Mouse (Mus musculus): ENCODE measurements around the gene Fosl2.

Fosl2 gene

GRCm38 (mm10) chr5:32135336-32136206 lies at the start of gene Fosl2:
TSS of gene Fosl2 (plus strand) at chr5:32135801.
- DNase-seq: peak; percentile 97

DNA sequence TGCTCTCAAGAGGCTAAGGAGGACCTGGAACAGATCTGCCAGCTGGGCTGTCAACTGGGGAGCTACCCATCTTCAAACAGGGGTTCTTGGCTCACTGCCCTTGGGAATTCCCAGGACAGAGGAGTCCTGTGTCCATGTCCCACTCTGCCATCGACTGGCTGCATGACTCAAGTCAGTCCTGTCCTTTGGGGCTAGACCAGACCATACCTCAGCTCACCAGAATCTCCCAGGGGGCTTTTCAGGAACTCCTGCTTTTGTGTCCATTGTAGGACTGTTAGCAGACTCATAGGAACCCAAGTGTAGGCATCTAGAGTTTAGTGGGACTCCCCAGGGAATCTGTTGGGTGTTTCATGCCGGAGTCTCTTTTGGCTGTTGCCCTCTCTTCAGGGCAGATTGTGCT lies 49.6 kb upstream of the Fosl2 start:
- DNase-seq: no peak

GRCm38 (mm10) chr5:32086526-32087090 lies 49.0 kb upstream of the Fosl2 start:
- peak; percentile 43 for DNase-seq

GRCm38 (mm10) chr5:32089481-32089880 lies 46.1 kb upstream of the Fosl2 start:
- no peak for DNase-seq

DNA sequence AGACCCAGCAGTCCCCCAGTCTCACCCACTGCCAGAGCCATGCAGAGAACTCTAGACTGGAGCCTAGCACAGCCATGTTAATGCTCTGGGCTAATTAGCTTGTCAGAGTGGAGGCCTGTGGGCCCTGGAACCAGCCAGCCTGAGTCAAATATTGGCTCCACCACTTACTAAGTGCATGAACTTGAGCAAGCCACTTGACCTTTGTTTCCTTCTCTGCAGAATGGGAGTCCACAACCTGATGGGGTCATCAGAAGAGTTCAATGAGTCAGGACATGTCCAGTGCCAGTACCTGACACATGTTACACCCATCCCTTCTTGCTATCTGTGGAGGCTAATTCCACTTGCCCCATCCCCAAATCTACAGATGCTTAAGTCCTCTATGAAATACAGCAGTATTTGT lies 43.3 kb upstream of the Fosl2 start:
- no peak for DNase-seq

DNA sequence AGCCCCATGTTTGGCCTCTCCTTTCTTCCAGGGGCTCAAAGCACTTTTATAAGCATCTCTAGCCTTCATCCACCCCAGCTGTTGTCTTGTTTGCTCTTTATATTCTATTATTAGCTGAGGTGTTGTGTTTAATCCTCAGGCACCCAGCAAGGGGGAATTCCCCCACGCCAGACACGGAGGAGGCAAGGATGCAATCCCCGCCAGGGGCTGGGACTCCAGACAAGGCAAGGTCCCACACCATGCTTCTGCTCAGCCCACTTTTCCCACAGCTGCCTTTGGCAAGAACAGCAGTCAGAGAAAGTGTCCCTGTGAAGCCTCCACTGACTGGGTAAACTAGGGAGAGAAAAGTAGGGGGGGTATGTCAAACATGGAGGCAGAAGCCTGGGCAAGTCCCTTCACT lies 36.9 kb upstream of the Fosl2 start:
- no peak for DNase-seq

DNA sequence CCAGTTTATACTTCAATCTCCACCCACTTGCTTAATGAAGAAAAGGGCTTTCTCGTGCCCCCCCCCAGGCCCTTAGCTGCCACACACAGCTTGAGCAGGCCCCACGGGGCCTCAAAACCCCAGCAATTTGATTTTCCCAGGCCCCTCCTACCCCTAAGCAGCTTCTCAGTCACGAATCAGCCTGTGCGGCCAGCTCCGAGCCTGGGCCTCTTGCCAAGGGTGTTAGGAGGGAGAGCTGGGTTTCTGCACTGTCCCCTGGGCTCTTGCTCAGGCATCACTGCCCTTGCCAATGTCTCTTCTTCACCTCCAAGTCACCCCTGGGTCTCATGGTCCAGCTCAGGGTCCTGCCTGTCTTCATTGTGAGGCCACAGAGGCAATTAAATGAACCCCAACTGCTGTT lies 33.1 kb upstream of the Fosl2 start:
- peak; percentile 66 for DNase-seq

DNA sequence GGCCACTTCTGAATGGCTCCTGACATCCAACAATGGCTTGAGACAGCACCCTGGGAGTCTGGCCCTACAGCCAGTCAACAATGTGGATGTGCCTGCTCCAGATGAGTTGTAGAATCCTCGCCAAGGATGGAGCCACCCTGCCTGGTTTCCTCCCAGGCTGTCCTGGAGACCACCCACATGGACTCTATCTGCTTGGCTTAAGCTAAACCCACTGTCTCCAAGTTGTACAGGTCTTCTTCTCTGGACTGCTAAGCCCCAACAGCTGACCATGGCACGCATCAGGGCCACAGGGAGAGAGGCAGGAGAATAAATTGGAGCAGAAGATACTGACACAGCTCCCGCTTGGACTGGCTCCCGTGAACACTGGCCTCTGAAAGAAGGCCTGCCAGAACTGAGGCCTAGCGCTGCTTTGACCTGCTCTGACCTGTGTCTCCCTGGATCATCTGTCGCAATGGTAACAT lies 32.6 kb upstream of the Fosl2 start:
- DNase-seq: peak; percentile 27

GRCm38 (mm10) chr5:32103545-32103944 lies 32.1 kb upstream of the Fosl2 start:
- DNase-seq: no peak

GRCm38 (mm10) chr5:32104119-32104990 lies 31.2 kb upstream of the Fosl2 start:
- no peak for DNase-seq

DNA sequence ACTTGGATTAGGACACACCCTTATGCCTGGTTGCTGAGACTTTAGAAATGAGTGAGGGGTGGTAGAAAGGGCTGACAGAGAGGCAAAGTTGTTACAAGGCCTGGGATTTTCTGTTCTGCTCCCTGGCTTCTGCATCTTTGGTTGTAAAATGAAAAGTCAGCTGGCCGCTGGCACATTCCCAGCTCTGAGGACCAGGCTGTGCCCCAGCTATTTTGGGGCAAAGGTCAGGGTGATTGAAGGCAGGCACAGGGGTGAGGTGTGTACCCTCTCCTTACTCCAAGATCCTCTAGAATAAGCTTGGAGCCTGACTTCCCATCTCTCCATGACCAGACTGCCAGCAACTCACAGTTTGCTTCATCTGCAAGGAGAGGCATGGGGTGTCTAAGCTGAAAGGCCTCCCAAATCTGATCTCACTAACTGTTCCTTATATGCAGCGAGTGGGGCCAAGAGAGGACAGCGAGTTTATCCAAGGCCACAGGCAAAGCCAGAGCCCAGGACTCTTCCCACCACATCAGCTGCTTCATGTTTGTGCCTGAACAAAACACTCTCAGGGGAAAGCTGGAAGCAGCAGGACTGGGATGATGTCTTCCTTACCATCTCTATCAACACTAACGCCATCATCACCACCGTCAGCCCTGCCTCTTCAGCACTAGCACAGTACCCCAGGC lies 29.0 kb upstream of the Fosl2 start:
- no peak for DNase-seq

DNA sequence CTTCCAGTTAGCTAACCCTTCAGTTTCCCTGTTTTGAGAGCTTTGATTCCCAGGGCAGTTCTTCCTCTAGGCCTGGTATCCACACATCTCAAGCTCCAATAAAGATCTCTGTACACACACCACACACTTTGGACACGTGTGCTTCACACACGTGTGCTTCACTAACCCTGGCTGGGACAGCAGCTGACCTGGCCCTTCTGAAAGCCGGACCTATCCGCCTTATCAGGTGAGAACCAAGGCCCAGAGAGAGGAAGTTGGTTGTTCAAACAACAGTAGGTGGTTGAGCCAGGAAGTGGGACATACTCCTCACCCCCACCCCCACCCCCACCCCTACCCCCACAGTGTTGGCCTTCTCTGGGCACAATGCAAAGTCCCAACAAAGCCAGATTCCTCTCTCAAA lies 24.9 kb upstream of the Fosl2 start:
- no peak for DNase-seq

DNA sequence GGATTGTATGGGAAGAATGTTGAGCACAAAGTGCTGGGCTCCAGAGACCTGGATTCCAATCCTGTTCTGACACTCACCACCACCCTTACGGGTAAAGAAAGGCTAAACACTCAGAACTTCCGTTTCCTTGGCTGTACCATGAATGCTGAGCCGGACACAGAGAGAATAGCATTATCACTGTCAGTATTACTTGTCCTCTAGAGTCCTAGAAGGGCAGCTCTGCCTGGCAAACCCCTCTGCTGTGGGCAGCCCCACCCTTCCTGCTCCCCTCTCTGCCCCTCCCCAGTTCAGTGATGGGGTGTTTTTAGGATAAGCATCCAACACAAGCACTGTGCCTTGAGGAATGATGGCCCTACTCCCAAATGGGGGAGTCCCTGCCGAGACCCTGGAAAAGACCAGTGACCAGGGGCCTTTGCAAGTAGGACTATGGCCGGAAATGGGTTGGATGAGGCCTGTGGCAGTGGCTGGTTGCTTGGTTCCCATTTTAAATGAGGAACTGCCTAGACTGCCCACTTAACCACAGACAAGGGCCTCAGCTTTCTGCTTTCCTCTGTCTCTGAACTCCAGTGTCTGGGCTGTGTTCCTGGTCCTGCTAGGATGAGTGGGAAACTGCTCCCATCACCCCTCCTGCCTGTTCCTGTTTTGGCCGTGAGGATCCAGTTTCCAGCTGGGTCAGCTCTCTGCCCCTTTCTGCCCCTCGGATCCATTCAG lies 23.2 kb upstream of the Fosl2 start:
- DNase-seq: no peak

- DNase-seq: no peak
Measured at GRCm38 (mm10) chr5:32120901-32121376, 14.7 kb upstream of the Fosl2 start.

DNA sequence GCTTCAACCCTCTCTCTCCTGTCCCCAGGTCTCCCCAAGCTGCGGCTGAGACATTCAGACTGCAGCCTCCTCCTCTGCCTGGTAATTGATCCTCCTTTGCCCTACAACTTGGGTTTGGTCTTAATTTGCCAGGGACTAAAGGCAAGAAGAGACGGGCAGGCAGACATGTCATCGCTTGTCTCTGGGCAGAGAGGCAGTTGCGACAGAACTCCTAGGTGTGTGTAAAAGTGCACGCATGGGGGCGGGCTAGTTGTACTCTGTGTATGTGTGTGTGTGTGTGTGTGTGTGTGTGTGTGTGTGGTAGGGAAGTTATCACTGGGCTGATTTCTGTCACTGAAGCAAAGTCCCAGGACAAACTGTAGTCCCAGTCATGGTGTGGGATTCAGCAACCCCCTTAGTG lies 13.7 kb upstream of the Fosl2 start:
- no peak for DNase-seq

DNA sequence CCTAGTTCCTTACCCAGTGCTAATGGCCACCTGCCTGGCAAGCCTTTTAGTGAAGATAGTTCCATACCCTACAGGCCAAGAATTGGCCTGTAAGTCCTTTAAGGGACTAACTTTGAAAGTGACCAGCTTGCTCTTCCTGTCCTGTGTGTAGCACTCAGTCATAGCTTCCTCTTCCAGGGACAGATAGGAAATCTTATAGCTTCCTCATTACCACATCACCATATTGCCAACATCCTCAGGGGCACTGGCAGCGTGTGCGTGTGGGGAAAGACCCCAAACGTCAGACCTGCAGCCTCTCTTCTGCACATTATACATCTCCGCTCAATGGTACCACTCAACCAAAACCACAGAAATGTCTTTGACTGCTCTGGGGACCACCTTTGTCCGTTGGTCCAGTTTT lies 13.2 kb upstream of the Fosl2 start:
- DNase-seq: no peak

- no peak for DNase-seq
Measured at GRCm38 (mm10) chr5:32124957-32125356, 10.6 kb upstream of the Fosl2 start.

- no peak for DNase-seq
Measured at GRCm38 (mm10) chr5:32127226-32127625, 8.4 kb upstream of the Fosl2 start.

DNA sequence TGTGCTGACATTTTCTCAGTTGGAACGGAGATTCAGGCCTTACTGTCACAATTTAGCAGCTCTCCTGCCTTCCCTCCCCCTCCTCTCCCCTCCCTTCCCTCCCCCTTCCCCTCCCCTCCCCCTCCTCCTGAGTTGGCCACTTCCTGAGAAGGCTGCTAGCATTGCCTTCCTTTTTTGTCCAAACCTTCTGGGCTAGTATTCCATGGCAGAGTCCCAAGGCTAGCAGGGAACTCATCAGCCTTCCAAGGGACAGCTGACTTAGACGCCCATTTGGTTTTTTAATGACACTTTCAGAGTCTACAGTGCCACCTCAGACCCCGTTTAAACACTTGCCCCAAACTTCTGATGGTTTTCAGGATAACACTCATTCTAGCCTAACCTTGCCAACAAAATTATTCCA lies 7.7 kb upstream of the Fosl2 start:
- no peak for DNase-seq

- DNase-seq: peak; percentile 77
Measured at GRCm38 (mm10) chr5:32132971-32133501, 2.6 kb upstream of the Fosl2 start.

DNA sequence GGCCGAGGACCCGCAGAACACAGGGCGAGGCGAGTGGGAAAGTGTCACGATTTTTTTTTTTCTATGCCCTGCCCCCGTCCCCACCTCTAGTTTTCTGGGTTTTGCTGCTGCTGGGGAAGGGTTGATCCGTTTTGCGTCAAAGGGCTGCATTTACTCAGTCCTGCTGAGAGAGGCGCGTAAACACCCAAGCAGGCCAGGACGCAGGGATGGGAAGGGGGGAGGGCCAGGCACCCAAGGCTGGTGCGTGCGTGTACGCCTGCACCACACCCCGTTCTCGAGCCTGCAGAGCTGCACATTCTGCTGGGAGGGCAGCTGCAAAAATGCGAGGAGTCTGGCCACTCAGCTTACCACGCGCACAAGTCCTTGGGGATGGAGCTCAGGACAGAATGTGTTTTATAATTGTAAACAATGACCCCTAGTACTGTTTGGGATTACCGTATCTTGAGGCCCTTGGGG lies 2.0 kb upstream of the Fosl2 start:
- DNase-seq: peak; percentile 83

Measured in kidney, postnatal 14 days (tissue).